Mouse (Mus musculus): Measurements from ENCODE around the gene Clcn6. TPM values are rescaled to one million over a fixed set of nuclear protein-coding genes. Genes with fewer than 3 reads are reported as not detected.
"Not testable (repeated sequence)": the region's sequence is repeated elsewhere in the genome, so short reads cannot be mapped to it uniquely, and the experiment has no call there.

Clcn6 gene
- total RNA-seq, 2 experiments from 2014 or later: 1.5 to 4.1 TPM

GRCm38 (mm10) chr4:148066401-148066744, 27.8 kb upstream of the Clcn6 start:
- no peak for ATAC-seq (replicated peaks; ENCODE audit: poor library complexity)

GRCm38 (mm10) chr4:148065702-148066400, 27.2 kb upstream of the Clcn6 start:
- peak; percentile 54 for ATAC-seq (replicated peaks; ENCODE audit: poor library complexity)

GRCm38 (mm10) chr4:148061086-148061480, 22.5 kb upstream of the Clcn6 start:
- no peak for ATAC-seq (replicated peaks; ENCODE audit: poor library complexity)

- ATAC-seq (replicated peaks; ENCODE audit: poor library complexity): peak; percentile 82
Measured at GRCm38 (mm10) chr4:148060120-148061085, 21.8 kb upstream of the Clcn6 start.

- ATAC-seq (replicated peaks; ENCODE audit: poor library complexity): no peak
Measured at GRCm38 (mm10) chr4:148058993-148059392, 20.4 kb upstream of the Clcn6 start.

- no peak for ATAC-seq (replicated peaks; ENCODE audit: poor library complexity)
Measured at GRCm38 (mm10) chr4:148058218-148058819, 19.7 kb upstream of the Clcn6 start.

GRCm38 (mm10) chr4:148057661-148058209, 19.1 kb upstream of the Clcn6 start:
- ATAC-seq (replicated peaks; ENCODE audit: poor library complexity): peak; percentile 58

GRCm38 (mm10) chr4:148056801-148057200, 18.2 kb upstream of the Clcn6 start:
- no peak for ATAC-seq (replicated peaks; ENCODE audit: poor library complexity)

GRCm38 (mm10) chr4:148056246-148056645, 17.6 kb upstream of the Clcn6 start:
- ATAC-seq (replicated peaks; ENCODE audit: poor library complexity): no peak

- ATAC-seq (replicated peaks; ENCODE audit: poor library complexity): no peak
Measured at GRCm38 (mm10) chr4:148054961-148055695, 16.5 kb upstream of the Clcn6 start.

GRCm38 (mm10) chr4:148053417-148053920, 14.8 kb upstream of the Clcn6 start:
- ATAC-seq (replicated peaks; ENCODE audit: poor library complexity): no peak

GRCm38 (mm10) chr4:148052976-148053375, 14.4 kb upstream of the Clcn6 start:
- no peak for ATAC-seq (replicated peaks; ENCODE audit: poor library complexity)

- ATAC-seq (replicated peaks; ENCODE audit: poor library complexity): no peak
Measured at GRCm38 (mm10) chr4:148051886-148052285, 13.3 kb upstream of the Clcn6 start.

- ATAC-seq (replicated peaks; ENCODE audit: poor library complexity): no peak
Measured at GRCm38 (mm10) chr4:148051046-148051776, 12.6 kb upstream of the Clcn6 start.

GRCm38 (mm10) chr4:148050396-148050914, 11.8 kb upstream of the Clcn6 start:
- ATAC-seq (replicated peaks; ENCODE audit: poor library complexity): not testable (repeated sequence)

GRCm38 (mm10) chr4:148046450-148047031, 7.9 kb upstream of the Clcn6 start:
- peak; percentile 87 for ATAC-seq (replicated peaks; ENCODE audit: poor library complexity)

GRCm38 (mm10) chr4:148044113-148044512, 5.5 kb upstream of the Clcn6 start:
- no peak for ATAC-seq (replicated peaks; ENCODE audit: poor library complexity)

GRCm38 (mm10) chr4:148043327-148043726, 4.7 kb upstream of the Clcn6 start:
- ATAC-seq (replicated peaks; ENCODE audit: poor library complexity): not testable (repeated sequence)

- no peak for ATAC-seq (replicated peaks; ENCODE audit: poor library complexity)
Measured at GRCm38 (mm10) chr4:148041611-148042191, 3.1 kb upstream of the Clcn6 start.

Data from megakaryocyte progenitor cell, adult 5-6 weeks (primary cell).